Mouse (Mus musculus) gonadal fat pad, adult 2 months (tissue): ENCODE data around the gene Klf13. TPM values are rescaled to one million over a fixed set of nuclear protein-coding genes. Genes with fewer than 3 reads are reported as not detected.

Experiments used
- DNase-seq: peaks from one replicate; pipeline ENCODE4 v3.0.0-alpha.2; 2012; ENCODE audit warnings: low read depth
- polyA plus RNA-seq: library from polyadenylated mRNA; depleted of rRNA; stranded (reverse); fragments of >200 nt; gene quantifications from 2 replicates; pipeline ENCODE4 v1.2.3, GENCODE M21; 2012

Gene Klf13
- polyA plus RNA-seq, 1 experiment = 30.1 TPM

- no peak for DNase-seq
These were observed 10.5 kb upstream of the Klf13 start for GRCm38 (mm10) chr7:63949176-63949575.

- no peak for DNase-seq
These were observed 9.1 kb upstream of the Klf13 start for GRCm38 (mm10) chr7:63947514-63948487.

DNA sequence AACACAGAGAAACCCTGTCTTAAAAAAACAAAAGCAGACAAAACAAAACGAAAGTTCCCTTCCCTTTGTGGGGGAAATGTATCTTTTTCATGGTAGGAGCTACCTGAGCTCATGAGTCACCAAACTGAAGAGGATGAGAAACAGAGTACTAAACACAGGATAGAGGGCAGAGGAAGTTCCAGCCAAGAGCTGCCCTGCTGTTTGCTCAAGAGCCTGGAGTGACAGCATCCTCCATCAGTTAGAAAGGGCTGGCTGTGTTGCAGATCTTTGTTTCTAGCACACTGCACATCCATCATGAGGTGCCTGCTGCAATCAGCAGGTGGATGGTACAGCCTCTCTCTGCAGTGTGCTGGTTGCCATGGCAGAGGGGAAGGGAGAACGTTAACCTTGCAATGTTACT is 5.2 kb upstream of the Klf13 start:
- DNase-seq = no peak

- no peak for DNase-seq
These were observed 2.8 kb upstream of the Klf13 start for GRCm38 (mm10) chr7:63941501-63941900.

- DNase-seq = no peak
These were observed 2.3 kb upstream of the Klf13 start for GRCm38 (mm10) chr7:63941050-63941449.

DNA sequence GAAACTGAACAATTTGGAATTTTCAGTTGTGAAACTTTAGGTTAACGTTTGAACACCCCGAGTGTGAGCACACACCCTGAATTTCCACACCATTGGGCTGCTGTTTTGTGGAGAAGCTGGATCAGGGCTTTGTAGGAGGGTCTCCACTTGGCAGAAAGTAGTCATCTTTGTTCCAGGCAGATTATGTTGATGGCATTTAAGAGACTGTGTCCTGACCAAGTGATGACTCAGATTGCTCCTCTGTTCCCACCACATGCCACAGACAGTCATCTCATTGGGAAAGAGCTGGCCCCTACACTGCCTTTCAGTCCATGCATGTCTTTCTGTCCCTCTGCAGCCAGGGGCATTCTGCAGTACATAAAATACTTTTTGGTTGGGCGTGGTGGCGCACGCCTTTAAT is 1.6 kb upstream of the Klf13 start:
- DNase-seq = no peak

DNA sequence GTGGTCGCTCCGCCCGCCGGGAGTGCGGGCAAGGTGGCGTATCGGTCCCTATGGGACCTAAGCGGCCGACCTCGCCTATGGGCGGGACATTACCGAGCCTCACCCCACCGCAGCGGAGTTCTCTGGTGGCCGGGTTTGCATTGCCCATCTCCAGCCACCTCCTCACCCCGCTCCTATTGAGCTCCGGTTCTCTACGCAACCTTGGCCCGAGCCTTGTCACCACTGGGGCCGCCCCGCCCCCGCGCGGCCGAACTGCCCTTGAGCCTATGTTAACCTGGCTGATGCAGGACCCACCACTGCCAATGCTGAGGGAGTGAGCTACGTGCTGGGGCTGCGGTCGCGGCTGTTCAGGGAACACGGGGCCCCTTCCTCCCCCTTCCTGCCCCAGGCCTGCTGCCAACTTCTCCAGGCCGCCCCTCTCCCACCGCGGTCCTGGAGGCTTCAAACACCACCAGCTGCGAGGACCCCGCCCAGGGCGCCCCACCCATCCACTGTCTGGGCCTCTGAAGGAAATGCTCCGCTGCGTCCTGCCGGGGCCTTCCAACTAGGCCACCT is 759 bp upstream of the Klf13 start:
- DNase-seq = no peak

- no peak for DNase-seq
These were observed 425 bp downstream of the Klf13 start for GRCm38 (mm10) chr7:63938066-63938913.

DNA sequence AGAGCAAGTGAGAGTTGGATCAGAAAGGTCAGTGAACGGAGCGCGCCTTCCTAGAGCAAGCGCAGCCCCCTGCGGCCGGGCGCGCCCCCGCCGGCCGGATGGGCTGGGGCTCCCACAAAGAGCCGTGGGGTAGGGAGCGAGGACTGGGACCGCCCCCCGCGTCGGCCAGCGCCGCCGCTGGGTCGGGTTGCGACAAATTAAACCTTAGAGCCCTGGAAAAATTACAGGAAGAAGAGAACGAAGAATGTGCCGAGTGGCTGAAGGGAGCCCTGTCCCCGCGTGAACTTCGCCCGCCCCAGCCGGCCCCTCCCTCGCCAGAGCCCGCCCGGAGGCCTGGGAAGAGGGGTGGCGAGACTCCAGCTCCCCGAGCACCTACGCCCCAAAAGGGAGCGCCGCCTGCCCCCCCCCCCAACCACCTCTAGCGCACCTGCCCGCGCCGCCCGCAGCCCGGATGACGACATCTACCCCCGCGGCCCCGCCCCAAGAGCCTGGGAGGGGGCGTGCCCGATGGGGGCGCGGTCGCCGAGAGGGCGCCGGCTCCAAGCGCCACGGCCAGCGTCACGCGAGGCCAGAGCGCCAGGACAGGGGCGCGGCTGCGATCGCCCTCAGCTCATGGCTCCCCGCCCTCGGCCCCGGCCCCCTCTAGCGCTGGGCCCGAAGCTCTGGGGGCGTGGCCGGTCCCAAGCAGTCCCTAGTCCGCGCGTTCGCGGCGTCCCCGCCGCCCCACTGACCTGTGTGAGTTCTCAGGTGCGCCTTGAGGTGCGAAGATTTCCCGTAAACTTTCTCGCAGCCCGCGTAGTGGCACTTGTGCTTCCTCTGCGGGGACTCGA is 1.3 kb downstream of the Klf13 start:
- no peak for DNase-seq

GRCm38 (mm10) chr7:63936986-63937235 is 1.8 kb downstream of the Klf13 start:
- DNase-seq = no peak

DNA sequence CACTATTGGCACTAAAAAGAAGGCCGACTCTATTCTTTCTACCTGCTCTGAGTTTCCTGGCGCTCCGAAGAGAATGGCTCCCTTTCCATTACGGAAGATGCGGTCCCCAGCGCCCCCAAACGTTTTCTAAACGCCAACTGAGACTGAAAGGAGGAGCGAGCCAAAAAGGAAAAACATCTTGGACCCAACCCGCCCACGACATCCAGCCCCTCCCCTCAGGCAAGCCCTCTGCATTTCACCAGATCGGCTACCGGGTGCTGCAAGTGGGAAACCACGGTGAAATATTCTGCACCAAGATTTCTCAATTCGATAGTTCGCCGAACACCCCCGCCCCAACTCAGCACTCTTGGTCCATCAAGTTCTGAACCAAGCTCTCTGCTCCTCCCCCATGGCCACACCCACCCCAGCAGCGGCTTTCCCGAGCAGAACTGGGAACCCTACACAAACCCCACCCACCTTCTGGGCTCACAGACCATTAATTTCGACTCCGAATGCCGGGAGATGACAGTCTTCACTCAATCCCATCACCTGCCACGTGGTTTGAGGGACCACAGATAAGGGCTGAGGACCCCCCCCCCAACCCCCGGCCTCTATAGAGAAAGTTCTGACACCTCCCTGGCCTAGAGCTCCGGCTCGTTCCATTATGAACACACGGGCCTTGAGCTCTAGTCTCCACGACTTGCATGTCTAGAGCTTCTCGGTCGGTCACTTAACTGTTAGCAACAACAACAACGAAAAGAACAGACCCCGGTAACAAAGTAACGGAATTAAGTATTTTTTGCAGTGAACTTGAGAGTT is 2.3 kb downstream of the Klf13 start:
- no peak for DNase-seq

GRCm38 (mm10) chr7:63935809-63936187 is 2.9 kb downstream of the Klf13 start:
- DNase-seq = no peak

- DNase-seq = no peak
These were observed 4.2 kb downstream of the Klf13 start for GRCm38 (mm10) chr7:63934530-63934929.

DNA sequence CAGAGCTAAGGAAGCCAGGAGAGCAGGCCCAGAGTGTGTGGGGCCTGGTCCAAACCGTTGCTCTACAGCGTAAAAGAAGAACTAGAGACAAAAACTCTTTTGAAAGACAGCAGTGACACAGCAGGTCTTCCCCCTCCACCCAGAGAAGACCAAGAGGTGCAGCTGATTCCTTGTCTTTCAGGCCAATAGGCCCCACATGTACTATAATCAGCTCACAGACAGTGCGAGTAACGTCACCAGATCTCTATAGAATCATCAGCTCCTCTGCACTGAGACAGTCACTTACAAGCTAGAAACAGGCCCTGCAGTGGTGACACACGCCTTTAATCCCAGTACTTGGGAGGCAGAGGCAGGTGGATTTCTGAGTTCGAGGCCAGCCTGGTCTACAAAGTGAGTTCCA is 4.8 kb downstream of the Klf13 start:
- DNase-seq = no peak

DNA sequence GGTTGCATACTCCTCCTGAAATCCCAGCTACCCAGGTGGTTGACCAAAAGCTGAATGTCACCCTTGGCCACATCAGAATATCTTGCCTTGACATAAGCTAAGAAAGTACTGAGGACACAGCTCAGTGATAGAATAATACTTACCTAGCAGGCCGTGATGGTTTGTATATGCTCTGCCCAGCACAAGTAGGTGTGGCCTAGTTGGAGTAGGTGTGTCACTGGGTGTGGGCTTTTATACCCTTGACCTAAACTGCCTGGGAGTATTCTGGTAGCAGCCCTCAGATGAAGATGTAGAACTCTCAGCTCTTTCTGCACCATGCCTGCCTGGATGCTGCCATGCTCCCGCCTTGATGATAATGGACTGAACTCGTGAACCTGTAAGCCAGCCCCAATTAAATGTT is 6.3 kb downstream of the Klf13 start:
- no peak for DNase-seq

- DNase-seq = no peak
These were observed 7.9 kb downstream of the Klf13 start for GRCm38 (mm10) chr7:63930766-63931165.

GRCm38 (mm10) chr7:63930132-63930531 is 8.6 kb downstream of the Klf13 start:
- DNase-seq = no peak

- DNase-seq = no peak
These were observed 9.6 kb downstream of the Klf13 start for GRCm38 (mm10) chr7:63929080-63929479.

DNA sequence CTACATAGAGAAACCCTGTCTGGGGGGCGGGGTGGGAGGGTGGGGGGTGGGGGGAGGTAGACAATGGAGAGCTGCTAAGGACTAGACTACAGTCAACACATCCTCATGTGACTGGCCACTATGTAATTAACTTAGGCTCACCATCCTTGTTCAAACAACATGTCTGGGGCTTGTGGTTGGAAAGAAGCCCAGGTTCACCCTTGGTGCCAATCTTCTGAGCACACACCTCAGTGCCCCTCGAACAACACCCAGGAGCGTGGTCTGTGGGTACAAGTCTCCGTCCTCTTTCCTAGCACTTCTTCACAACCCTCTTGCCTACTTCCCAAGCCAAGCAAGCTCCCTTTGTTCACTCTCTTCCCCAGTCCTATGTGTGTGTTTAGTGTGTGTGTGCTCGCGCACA is 11.6 kb downstream of the Klf13 start:
- DNase-seq = no peak

DNA sequence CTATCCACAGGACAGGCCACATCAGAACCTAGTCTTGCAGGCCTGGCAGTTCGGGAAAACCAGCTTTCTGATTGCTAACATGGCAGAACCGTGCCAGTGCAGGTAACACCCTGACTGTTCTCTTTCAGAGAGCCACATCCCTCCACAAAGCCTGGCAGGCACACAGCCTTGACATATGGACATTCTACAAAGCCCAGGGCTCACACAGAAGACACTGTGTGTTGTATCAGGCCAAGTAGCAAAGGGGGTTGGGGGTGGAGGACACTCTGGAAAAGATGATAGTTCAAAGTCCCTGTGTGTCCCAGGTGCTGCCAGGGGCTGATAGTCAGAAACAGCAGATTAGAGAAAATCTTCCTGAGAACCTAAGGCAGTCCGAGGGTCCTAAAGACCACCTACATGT is 12.2 kb downstream of the Klf13 start:
- DNase-seq = no peak
